Mouse (Mus musculus): ENCODE data around the gene Dnaic1. TPM values are rescaled to one million over a fixed set of nuclear protein-coding genes. Genes with fewer than 3 reads are reported as not detected.
A peak's percentile ranks its signal among the peaks of the same experiment; 100 is the strongest.

Dnaic1 gene
- polyA plus RNA-seq, 1 experiment from 2014 or later, result 1.1 TPM

DNA sequence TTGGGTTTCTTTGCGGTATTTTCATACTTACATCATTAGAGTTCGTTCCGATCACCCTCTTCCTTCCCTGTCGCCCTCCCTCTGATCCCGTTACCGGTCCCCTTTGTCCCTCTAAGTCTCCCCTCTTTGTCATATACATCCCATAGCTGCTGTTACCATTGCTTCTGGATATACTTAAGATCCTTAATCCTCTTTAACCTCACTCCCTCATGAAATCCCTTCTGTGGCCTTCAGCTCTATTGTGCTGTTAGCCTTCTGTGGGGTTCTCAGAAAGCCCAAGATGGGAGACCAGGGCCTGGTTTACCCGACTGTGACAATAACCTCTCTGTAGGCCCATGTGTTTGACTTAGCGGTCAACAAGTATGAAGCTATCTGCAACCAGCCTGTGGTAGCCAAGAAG lies 65.1 kb downstream of the Dnaic1 start:
- Histone ChIP-seq H3K27me3 (ENCODE audit: control insufficient read depth, insufficient read depth, low read length) (peaks cover 9% of the 10 kb centered on the region; the same call in 1 of the 2 replicates), H3K4me1 (ENCODE audit: control insufficient read depth, insufficient read depth, low read length) (peaks cover 52% of the 10 kb centered on the region), H3K36me3 (ENCODE audit: control insufficient read depth, insufficient read depth, low read length) (no peaks in the 10 kb centered on the region; the same call in 1 of the 2 replicates), H3K9me3 (ENCODE audit: control insufficient read depth, low read length) (no peaks in the 10 kb centered on the region), H3K4me3 (ENCODE audit: low read depth, low read length) (no peak overlapping the region), H3K27ac (replicated peaks; ENCODE audit: low read depth, low read length) (no peak overlapping the region), H3K9ac (ENCODE audit: low read length) (no peak overlapping the region), H3K4me2 (ENCODE audit: low read depth, severe bottlenecking) (no peak overlapping the region)
- 93% methylated on average over 8 of the region's 8 CpGs for whole genome bisulfite sequencing
- no peak for ATAC-seq (ENCODE audit: insufficient number of reproducible peaks, low FRiP score, low TSS enrichment, low read depth)
- DNase-seq (ENCODE audit: low spot score), result no peak

DNA sequence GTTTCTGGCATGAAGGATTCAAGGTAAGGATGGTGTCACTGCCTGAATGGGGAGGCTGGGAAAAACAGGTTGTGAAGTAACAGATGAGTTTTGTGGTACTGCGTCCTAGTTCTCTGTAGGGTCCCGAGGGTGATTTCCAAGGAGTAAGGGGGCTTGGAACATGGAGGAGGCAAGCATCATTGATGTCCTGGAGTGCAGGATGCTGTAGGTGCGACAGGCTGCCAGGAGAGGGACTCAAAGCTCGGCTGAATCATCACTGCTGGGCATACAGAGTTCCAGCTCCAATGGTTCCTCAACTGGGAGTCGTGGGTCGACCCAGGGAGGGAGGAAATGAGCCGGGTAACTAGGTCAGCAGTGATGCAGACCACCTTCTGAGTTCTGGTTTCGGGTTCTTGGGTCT lies 65.6 kb downstream of the Dnaic1 start:
- WGBS, result 63% methylated on average over 8 of the region's 8 CpGs
- Histone ChIP-seq H3K27ac (replicated peaks; ENCODE audit: low read depth, low read length) (no peak overlapping the region), H3K9ac (ENCODE audit: low read length) (no peak overlapping the region), H3K9me3 (ENCODE audit: control insufficient read depth, low read length) (no peaks in the 10 kb centered on the region), H3K4me2 (ENCODE audit: low read depth, severe bottlenecking) (no peak overlapping the region), H3K4me3 (ENCODE audit: low read depth, low read length) (no peak overlapping the region), H3K27me3 (ENCODE audit: control insufficient read depth, insufficient read depth, low read length) (peaks cover 9% of the 10 kb centered on the region; the same call in 1 of the 2 replicates), H3K4me1 (ENCODE audit: control insufficient read depth, insufficient read depth, low read length) (peaks cover 47% of the 10 kb centered on the region), H3K36me3 (ENCODE audit: control insufficient read depth, insufficient read depth, low read length) (no peaks in the 10 kb centered on the region; the same call in 1 of the 2 replicates)
- ATAC-seq (ENCODE audit: insufficient number of reproducible peaks, low FRiP score, low TSS enrichment, low read depth) (no peak), DNase-seq (ENCODE audit: low spot score) (no peak)

DNA sequence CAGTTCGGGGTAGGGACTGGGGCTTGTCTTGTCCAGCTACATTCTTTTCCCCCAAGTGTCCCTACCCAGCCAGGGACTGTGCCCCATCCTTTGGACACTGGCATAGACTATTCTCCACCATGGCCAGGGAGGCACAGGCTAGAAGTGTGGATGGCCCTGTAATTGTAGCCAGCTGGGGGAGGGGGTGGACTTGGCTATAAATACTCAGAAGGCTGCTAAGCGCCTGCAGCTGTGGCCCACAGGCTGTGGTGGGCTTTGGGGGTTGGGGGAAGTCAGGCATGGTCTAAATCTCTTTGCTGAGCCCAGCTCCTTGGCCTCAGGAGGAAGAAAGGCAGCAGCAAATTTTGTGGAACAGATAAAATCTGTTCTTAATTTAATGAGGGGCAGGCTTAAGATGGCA lies 66.3 kb downstream of the Dnaic1 start:
- Histone ChIP-seq H3K9ac (ENCODE audit: low read length) (no peak overlapping the region), H3K4me2 (ENCODE audit: low read depth, severe bottlenecking) (no peak overlapping the region), H3K36me3 (ENCODE audit: control insufficient read depth, insufficient read depth, low read length) (no peaks in the 10 kb centered on the region; the same call in 1 of the 2 replicates), H3K4me3 (ENCODE audit: low read depth, low read length) (no peak overlapping the region), H3K27me3 (ENCODE audit: control insufficient read depth, insufficient read depth, low read length) (peaks cover 9% of the 10 kb centered on the region; the same call in 1 of the 2 replicates), H3K27ac (replicated peaks; ENCODE audit: low read depth, low read length) (no peak overlapping the region), H3K9me3 (ENCODE audit: control insufficient read depth, low read length) (no peaks in the 10 kb centered on the region), H3K4me1 (ENCODE audit: control insufficient read depth, insufficient read depth, low read length) (peaks cover 43% of the 10 kb centered on the region)
- DNase-seq (ENCODE audit: low spot score) (peak; percentile 82), ATAC-seq (ENCODE audit: insufficient number of reproducible peaks, low FRiP score, low TSS enrichment, low read depth) (peak; percentile 33; the same call in 1 of the 2 replicates)
- 39% methylated on average over 2 of the region's 2 CpGs for WGBS

DNA sequence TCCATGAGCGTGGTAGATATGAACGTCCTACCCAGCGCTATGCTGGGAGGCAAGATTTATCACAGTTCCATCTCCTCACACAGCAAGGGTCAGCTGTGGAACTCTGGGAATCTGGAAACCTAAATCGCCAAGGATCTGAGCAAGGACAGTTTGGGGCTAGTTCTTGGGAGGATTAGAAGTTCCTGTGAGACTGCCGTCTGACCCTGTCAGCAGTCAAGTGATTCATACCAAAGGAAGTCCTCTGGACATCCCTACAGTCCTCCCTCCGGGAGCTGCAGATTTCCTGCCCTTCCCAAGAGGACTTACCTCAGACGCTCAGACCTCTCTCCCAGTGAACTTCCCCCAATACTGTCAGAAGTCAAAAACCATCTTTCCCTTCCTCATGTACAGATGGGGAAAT lies 66.8 kb downstream of the Dnaic1 start:
- H3K27ac ChIP-seq (replicated peaks; ENCODE audit: low read depth, low read length), result no peak overlapping the region
- H3K27me3 ChIP-seq (ENCODE audit: control insufficient read depth, insufficient read depth, low read length), result peaks cover 7% of the 10 kb centered on the region; the same call in 1 of the 2 replicates
- no peak for DNase-seq (ENCODE audit: low spot score)
- H3K4me2 ChIP-seq (ENCODE audit: low read depth, severe bottlenecking), result no peak overlapping the region
- peaks cover 38% of the 10 kb centered on the region for H3K4me1 ChIP-seq (ENCODE audit: control insufficient read depth, insufficient read depth, low read length)
- H3K9me3 ChIP-seq (ENCODE audit: control insufficient read depth, low read length), result no peaks in the 10 kb centered on the region
- H3K4me3 ChIP-seq (ENCODE audit: low read depth, low read length), result no peak overlapping the region
- WGBS, result 11% methylated on average over 7 of the region's 7 CpGs
- H3K36me3 ChIP-seq (ENCODE audit: control insufficient read depth, insufficient read depth, low read length), result no peaks in the 10 kb centered on the region; the same call in 1 of the 2 replicates
- ATAC-seq (ENCODE audit: insufficient number of reproducible peaks, low FRiP score, low TSS enrichment, low read depth), result no peak
- H3K9ac ChIP-seq (ENCODE audit: low read length), result no peak overlapping the region

DNA sequence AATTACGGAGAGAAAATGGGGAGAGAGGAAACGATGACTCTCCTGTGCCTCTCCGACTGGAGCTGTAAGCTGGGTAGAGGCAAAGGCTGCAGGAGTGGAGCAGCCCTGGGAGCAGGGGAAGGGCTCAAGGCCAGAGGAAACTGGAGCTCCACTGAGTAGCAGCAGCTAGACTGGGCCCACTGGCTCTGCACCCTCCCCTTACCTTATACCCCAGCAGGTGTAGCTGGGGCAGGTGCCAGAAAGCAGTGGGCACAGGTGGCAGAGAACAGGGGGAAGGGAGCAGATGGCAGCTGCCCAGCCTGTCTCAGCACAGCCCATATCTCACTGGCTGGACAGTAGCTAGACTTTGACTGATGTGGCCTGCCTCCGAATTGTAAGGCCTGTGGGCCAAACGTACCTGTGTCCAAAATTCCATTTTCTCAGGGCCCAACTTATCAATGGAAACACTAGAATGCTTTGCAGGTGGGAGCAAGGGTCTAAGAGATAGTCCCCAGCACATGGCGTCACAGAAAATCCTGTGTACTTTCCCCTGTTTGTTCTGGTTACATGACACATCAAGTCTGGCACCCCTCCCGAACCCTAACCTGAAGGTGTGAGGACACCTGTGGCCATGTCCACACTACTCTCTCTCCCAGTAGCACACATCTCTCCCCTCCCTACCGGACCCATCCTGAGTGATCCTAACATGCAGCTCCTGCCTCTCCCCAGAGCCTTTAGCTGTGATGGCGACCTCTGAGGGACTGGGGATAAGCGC lies 67.5 kb downstream of the Dnaic1 start:
- DNase-seq (ENCODE audit: low spot score), result no peak
- no peak overlapping the region for H3K27ac ChIP-seq (replicated peaks; ENCODE audit: low read depth, low read length)
- no peaks in the 10 kb centered on the region for H3K9me3 ChIP-seq (ENCODE audit: control insufficient read depth, low read length)
- no peak overlapping the region for H3K4me2 ChIP-seq (ENCODE audit: low read depth, severe bottlenecking)
- no peak overlapping the region for H3K4me3 ChIP-seq (ENCODE audit: low read depth, low read length)
- WGBS, result 72% methylated on average over 10 of the region's 10 CpGs
- peaks cover 31% of the 10 kb centered on the region for H3K4me1 ChIP-seq (ENCODE audit: control insufficient read depth, insufficient read depth, low read length)
- no peak overlapping the region for H3K9ac ChIP-seq (ENCODE audit: low read length)
- peaks cover 7% of the 10 kb centered on the region; the same call in 1 of the 2 replicates for H3K27me3 ChIP-seq (ENCODE audit: control insufficient read depth, insufficient read depth, low read length)
- H3K36me3 ChIP-seq (ENCODE audit: control insufficient read depth, insufficient read depth, low read length), result no peaks in the 10 kb centered on the region; the same call in 1 of the 2 replicates
- ATAC-seq (ENCODE audit: insufficient number of reproducible peaks, low FRiP score, low TSS enrichment, low read depth), result no peak

DNA sequence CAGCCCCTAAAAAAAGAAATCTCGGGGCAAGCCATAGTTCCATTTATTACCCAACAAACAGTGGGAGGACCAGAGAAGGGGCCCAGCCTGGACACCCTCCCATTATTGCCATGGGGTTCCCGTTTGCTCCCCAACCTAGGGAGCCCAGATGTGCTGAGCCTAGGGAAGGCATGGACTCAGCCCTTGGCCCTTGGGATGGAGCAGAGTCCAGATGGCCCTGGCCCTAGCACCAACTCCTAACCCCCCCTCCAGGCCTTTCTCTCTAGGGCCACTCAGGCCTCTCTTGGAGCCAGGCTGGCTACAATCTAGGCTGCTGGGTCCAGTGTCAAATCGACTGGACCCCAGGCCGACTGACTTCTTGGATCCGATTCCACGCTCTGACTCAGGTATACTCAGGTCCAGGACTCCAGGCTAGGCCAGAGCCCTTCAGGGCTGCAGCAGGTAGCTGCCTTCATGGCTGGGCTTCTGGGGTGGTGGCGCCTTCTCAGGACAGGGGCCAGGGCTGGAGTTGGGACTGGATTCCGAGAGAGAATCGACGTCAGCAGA lies 68.7 kb downstream of the Dnaic1 start:
- Histone ChIP-seq H3K9ac (ENCODE audit: low read length) (no peak overlapping the region), H3K27me3 (ENCODE audit: control insufficient read depth, insufficient read depth, low read length) (peaks cover 4% of the 10 kb centered on the region; the same call in 1 of the 2 replicates), H3K27ac (replicated peaks; ENCODE audit: low read depth, low read length) (no peak overlapping the region), H3K4me2 (ENCODE audit: low read depth, severe bottlenecking) (no peak overlapping the region), H3K9me3 (ENCODE audit: control insufficient read depth, low read length) (no peaks in the 10 kb centered on the region), H3K4me1 (ENCODE audit: control insufficient read depth, insufficient read depth, low read length) (peaks cover 26% of the 10 kb centered on the region), H3K4me3 (ENCODE audit: low read depth, low read length) (no peak overlapping the region), H3K36me3 (ENCODE audit: control insufficient read depth, insufficient read depth, low read length) (no peaks in the 10 kb centered on the region; the same call in 1 of the 2 replicates)
- ATAC-seq (ENCODE audit: insufficient number of reproducible peaks, low FRiP score, low TSS enrichment, low read depth), result no peak
- WGBS, result 92% methylated on average over 10 of the region's 10 CpGs
- DNase-seq (ENCODE audit: low spot score), result no peak

DNA sequence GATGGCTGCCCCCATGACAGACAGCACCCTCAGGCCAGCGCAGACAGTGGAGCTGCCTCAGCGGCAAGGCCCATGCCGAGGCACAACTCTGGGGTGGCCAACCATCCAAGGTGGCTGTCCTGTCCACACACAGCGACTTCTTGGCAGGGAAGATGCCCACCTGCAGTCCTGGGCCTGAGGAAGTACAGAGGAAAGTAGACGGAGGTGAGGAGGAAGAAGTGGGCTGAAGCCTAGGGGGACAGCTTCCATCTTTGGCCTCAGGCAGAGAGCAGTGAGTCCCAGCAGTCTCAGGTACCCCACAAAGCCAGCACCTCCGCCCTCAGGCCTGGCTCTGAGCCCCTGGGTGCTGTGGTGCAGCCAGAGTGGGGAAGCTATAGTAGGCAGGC lies 69.2 kb downstream of the Dnaic1 start:
- no peaks in the 10 kb centered on the region for H3K9me3 ChIP-seq (ENCODE audit: control insufficient read depth, low read length)
- WGBS, result 76% methylated on average over 6 of the region's 6 CpGs
- peak overlapping the region; percentile 67 for H3K4me2 ChIP-seq (ENCODE audit: low read depth, severe bottlenecking)
- H3K36me3 ChIP-seq (ENCODE audit: control insufficient read depth, insufficient read depth, low read length), result no peaks in the 10 kb centered on the region; the same call in 1 of the 2 replicates
- H3K4me1 ChIP-seq (ENCODE audit: control insufficient read depth, insufficient read depth, low read length), result peaks cover 26% of the 10 kb centered on the region
- no peak overlapping the region; the same call in 1 of the 2 replicates for H3K4me3 ChIP-seq (ENCODE audit: low read depth, low read length)
- no peak for DNase-seq (ENCODE audit: low spot score)
- ATAC-seq (ENCODE audit: insufficient number of reproducible peaks, low FRiP score, low TSS enrichment, low read depth), result no peak
- no peak overlapping the region for H3K27ac ChIP-seq (replicated peaks; ENCODE audit: low read depth, low read length)
- no peak overlapping the region for H3K9ac ChIP-seq (ENCODE audit: low read length)
- peaks cover 4% of the 10 kb centered on the region; the same call in 1 of the 2 replicates for H3K27me3 ChIP-seq (ENCODE audit: control insufficient read depth, insufficient read depth, low read length)

DNA sequence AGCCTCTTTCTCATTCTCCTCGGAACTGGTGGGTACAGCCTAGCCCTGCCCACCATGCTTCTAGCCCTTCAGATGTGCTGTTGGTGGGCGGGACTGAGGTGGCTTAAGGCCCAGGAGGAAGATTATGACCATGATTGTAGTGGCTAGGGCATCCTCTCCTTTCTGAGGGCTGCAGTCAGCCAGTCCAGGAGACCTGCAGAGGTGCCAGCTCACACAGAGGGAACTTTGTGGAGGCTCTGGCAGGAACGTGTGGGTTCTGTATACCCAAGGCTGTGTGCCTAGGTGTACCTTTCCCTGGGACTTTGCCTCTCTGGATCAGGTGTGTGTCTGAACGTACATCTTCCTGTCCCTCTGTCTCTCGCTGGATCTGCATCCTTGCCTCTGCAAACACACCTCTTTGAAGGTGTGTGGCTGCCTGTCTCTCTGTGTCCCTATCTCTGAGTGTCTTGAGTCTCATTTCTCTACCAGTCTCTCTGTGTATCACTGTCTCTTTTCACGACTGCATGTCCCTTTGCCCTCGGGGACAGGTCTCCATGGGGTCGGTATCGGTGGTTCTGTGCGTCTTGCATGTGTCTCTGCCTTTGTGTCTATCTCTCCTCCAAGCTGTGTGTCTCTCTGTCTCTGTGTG lies 69.8 kb downstream of the Dnaic1 start:
- DNase-seq (ENCODE audit: low spot score) (no peak), ATAC-seq (ENCODE audit: insufficient number of reproducible peaks, low FRiP score, low TSS enrichment, low read depth) (no peak)
- Histone ChIP-seq H3K36me3 (ENCODE audit: control insufficient read depth, insufficient read depth, low read length) (no peaks in the 10 kb centered on the region; the same call in 1 of the 2 replicates), H3K4me2 (ENCODE audit: low read depth, severe bottlenecking) (peak overlapping the region; percentile 67), H3K4me1 (ENCODE audit: control insufficient read depth, insufficient read depth, low read length) (peaks cover 26% of the 10 kb centered on the region), H3K4me3 (ENCODE audit: low read depth, low read length) (peak overlapping the region; percentile 42), H3K27ac (replicated peaks; ENCODE audit: low read depth, low read length) (no peak overlapping the region), H3K27me3 (ENCODE audit: control insufficient read depth, insufficient read depth, low read length) (peaks cover 4% of the 10 kb centered on the region; the same call in 1 of the 2 replicates), H3K9me3 (ENCODE audit: control insufficient read depth, low read length) (no peaks in the 10 kb centered on the region), H3K9ac (ENCODE audit: low read length) (peak overlapping the region; percentile 79)
- WGBS, result 13% methylated on average over 10 of the region's 10 CpGs

Measured in limb, embryonic 11.5 days (tissue).